Mouse (Mus musculus) cortical plate, adult 2 months (tissue): ENCODE results near the gene Eme2.
A peak's percentile ranks its signal among the peaks of the same experiment; 100 is the strongest.

Experiments used
- CTCF ChIP-seq: fragments of 200-500 bp; IDR thresholded peaks from 2 replicates; pipeline ENCODE4 v1.5.1; 2011; ENCODE audit warnings: mild to moderate bottlenecking, control low read depth, low read length; ENCODE audit not compliant: insufficient read depth; ENCODE audit errors: extremely low read depth
- POLR2A ChIP-seq: fragments of 200-500 bp; IDR thresholded peaks from 2 replicates; pipeline ENCODE4 v1.6.1; 2011; ENCODE audit warnings: mild to moderate bottlenecking, low read length, control low read depth; ENCODE audit not compliant: insufficient read depth; ENCODE audit errors: extremely low read depth

DNA sequence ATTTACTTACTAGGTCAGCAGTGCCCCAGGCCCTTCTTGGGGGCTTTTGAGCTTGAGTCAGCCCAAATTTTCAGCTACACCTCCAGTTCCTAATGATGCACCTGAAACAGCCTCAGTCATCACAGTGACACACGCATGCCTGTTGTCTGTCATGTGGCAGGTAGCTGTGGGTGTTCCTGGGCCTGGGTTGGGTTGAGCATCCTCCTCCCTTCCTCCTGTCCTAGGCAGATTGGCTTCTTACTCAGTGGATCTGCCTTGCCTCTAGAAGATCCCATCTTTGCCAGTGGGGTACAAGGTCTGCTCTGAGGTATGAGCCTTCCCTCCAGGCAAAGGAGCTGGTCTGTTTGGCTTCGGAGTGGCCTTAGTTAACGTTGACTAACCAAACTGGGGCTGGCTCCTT, 6.0 kb downstream of the Eme2 start:
- TF ChIP-seq CTCF, result no peak
- TF ChIP-seq POLR2A, result peak; percentile 44
